Mouse (Mus musculus): ENCODE data around the gene Spata17.

GRCm38 (mm10) chr1:187209496-187209895, 5.8 kb downstream of the Spata17 start:
- no peak for TF ChIP-seq GATA1 (IDR thresholded peaks at IDR 0.05; ENCODE audit: borderline replicate concordance, low read length)
- no peak for TF ChIP-seq FLI1 (IDR thresholded peaks at IDR 0.05; ENCODE audit: low read length)

All from megakaryocyte, embryonic 14.5 days (primary cell).